Mouse (Mus musculus) ES-Bruce4 (cell line): ENCODE measurements around the gene Gm26965. TPM values are rescaled to one million over a fixed set of nuclear protein-coding genes. Genes with fewer than 3 reads are reported as not detected.
"Not testable (repeated sequence)": the region's sequence is repeated elsewhere in the genome, so short reads cannot be mapped to it uniquely, and the experiment has no call there.

Experiments used
- H3K27ac ChIP-seq: 2 replicates; pipeline ENCODE4 v1.5.1; 2012; ENCODE audit warnings: low read length, inconsistent platforms; ENCODE audit not compliant: insufficient read depth
- H3K27me3 ChIP-seq: 2 replicates; pipeline ENCODE4 v1.6.1; 2012; ENCODE audit warnings: mild to moderate bottlenecking, low read length, inconsistent platforms; ENCODE audit not compliant: control insufficient read depth, poor library complexity, insufficient read depth, severe bottlenecking
- H3K36me3 ChIP-seq: 2 replicates; pipeline ENCODE4 v1.6.1; 2012; ENCODE audit warnings: inconsistent platforms, mild to moderate bottlenecking, low read length, moderate library complexity; ENCODE audit not compliant: control insufficient read depth, poor library complexity, insufficient read depth, severe bottlenecking
- H3K4me1 ChIP-seq: one replicate; pipeline ENCODE4 v1.8.1; 2011; ENCODE audit warnings: low read length; ENCODE audit not compliant: control insufficient read depth, insufficient read depth
- H3K4me3 ChIP-seq: 2 replicates; pipeline ENCODE4 v1.5.1; 2011; ENCODE audit warnings: low read depth, mild to moderate bottlenecking, low read length
- H3K9ac ChIP-seq: 2 replicates; pipeline ENCODE4 v1.6.1; 2012; ENCODE audit warnings: low read depth, mild to moderate bottlenecking, inconsistent platforms; ENCODE audit not compliant: poor library complexity, severe bottlenecking
- H3K9me3 ChIP-seq: replicated peaks from 2 replicates; pipeline ENCODE4 v1.6.1; 2012; ENCODE audit warnings: mild to moderate bottlenecking, low read length, inconsistent platforms; ENCODE audit not compliant: control insufficient read depth, poor library complexity, insufficient read depth, severe bottlenecking
- CTCF ChIP-seq: IDR thresholded peaks from one replicate; pipeline ENCODE4 v1.8.1; 2011; ENCODE audit warnings: low read depth, low read length
- EP300 ChIP-seq: IDR thresholded peaks from 2 replicates; pipeline ENCODE4 v1.6.1; 2011; ENCODE audit warnings: low read depth, low read length; ENCODE audit not compliant: insufficient read depth
- POLR2A ChIP-seq: IDR thresholded peaks from one replicate; pipeline ENCODE4 v1.8.1; 2011; ENCODE audit warnings: low read length; ENCODE audit not compliant: insufficient read depth
- polyA plus RNA-seq: library from polyadenylated mRNA; stranded (reverse); fragments of >200 nt; gene quantifications from 2 replicates; pipeline ENCODE4 v1.2.4, GENCODE M21; 2011; ENCODE audit warnings: low read depth; ENCODE audit not compliant: missing spikeins, insufficient read depth, insufficient read length

Gm26965 gene
- polyA plus RNA-seq, 1 experiment = not detected

DNA sequence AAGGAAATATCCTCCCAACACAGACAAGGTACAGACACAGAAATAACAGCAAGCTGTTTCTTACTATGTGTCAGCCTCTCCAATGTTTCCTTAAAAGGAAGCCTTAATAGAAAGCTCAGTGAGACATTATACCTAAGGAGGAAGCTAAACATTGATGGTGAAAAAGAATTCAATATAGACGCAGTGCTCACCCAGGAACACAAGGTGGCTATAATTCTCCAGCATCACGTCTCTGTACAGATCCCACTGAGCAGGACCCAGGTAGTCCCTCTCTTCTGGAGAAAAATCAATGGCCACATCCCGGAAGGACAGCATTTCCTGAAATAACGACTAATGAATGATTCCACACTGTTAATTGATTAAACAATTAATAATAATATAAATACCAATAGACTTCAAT, 44.4 kb downstream of the Gm26965 start:
- Histone ChIP-seq H3K27ac (no peak overlapping the region), H3K4me3 (no peak overlapping the region), H3K27me3 (no peaks in the 10 kb centered on the region), H3K9ac (no peak overlapping the region), H3K36me3 (no peaks in the 10 kb centered on the region; the same call in 1 of the 2 replicates), H3K4me1 (no peaks in the 10 kb centered on the region), H3K9me3 (no peaks in the 10 kb centered on the region)
- TF ChIP-seq POLR2A (no peak), EP300 (no peak), CTCF (no peak)

GRCm38 (mm10) chr13:67469274-67469673, 56.7 kb downstream of the Gm26965 start:
- Histone ChIP-seq H3K4me1 (no peaks in the 10 kb centered on the region), H3K4me3 (no peak overlapping the region), H3K27ac (no peak overlapping the region), H3K9ac (no peak overlapping the region), H3K36me3 (peaks cover 4% of the 10 kb centered on the region; the same call in 1 of the 2 replicates), H3K9me3 (0 out of 2 replicates have a peak, but pooled peaks cover 2% of the 10 kb centered on the region), H3K27me3 (no peaks in the 10 kb centered on the region)
- TF ChIP-seq CTCF = no peak

DNA sequence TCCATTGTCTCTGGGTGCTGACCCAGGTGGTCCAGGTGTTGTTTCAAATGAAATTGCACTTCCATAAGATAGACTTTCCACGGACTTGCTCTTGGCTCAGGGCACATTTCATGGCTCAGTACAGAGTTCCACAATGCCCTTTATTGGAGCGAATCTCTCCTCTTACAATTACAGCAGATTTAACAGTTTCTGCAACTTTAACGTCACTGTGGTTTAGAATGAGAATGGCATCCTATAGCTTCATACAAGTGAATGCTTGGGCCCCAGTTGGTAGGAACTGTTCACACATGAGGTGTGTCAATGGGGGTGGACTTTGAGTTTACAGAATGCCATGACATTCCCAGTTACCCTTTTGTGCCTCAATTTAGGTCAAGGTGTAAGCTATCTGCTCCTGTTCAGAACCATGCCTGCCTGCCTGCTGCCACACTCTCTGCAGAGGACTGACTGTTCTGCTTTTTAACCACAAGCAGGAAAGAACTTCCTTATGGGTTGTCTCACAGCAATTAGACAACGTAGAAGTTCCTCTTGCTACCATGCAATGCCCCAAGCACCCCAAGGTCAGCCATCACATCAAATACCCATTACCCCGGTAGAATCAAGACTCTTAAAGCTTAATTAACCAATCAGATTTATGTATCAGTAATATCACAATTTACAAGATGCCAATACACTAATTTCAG, 62.3 kb downstream of the Gm26965 start:
- H3K36me3 ChIP-seq, H3K9ac ChIP-seq, H3K27me3 ChIP-seq, H3K4me1 ChIP-seq, H3K4me3 ChIP-seq, H3K27ac ChIP-seq, H3K9me3 ChIP-seq: not testable (repeated sequence)

GRCm38 (mm10) chr13:67452021-67452309, 74.0 kb downstream of the Gm26965 start:
- H3K4me3 ChIP-seq = no peak overlapping the region
- TF ChIP-seq CTCF (no peak), EP300 (no peak), POLR2A (no peak)
- no peaks in the 10 kb centered on the region for H3K9me3 ChIP-seq
- peak overlapping the region; percentile 9; the same call in 1 of the 2 replicates for H3K27ac ChIP-seq
- no peaks in the 10 kb centered on the region for H3K4me1 ChIP-seq
- H3K36me3 ChIP-seq = peaks cover 3% of the 10 kb centered on the region
- peak overlapping the region; percentile 78 for H3K9ac ChIP-seq
- H3K27me3 ChIP-seq = no peaks in the 10 kb centered on the region

GRCm38 (mm10) chr13:67451172-67452020, 74.6 kb downstream of the Gm26965 start, which contains the start of gene Zfp874a:
Gene Zfp874a (minus strand): TSS chr13:67451624.
- peak within 1 kb of the TSS; percentile 78 for H3K9ac ChIP-seq
- H3K27ac ChIP-seq = peak within 1 kb of the TSS; percentile 23; the same call in 1 of the 2 replicates
- no peaks in the 10 kb centered on the region for H3K27me3 ChIP-seq
- H3K9me3 ChIP-seq = no peaks in the 10 kb centered on the region
- H3K36me3 ChIP-seq = peaks cover 3% of the 10 kb centered on the region
- TF ChIP-seq POLR2A (no peak), CTCF (no peak), EP300 (no peak)
- H3K4me1 ChIP-seq = no peaks in the 10 kb centered on the region
- H3K4me3 ChIP-seq = peak within 1 kb of the TSS; percentile 97

Other genes starting within 250 kb of the Gm26965 start
- gene Zfp458, start 247.7 kb downstream of the Gm26965 start, polyA plus RNA-seq = 3.2 and 4.2 TPM in 2 replicates
- gene Zfp457, start 219.7 kb downstream of the Gm26965 start, polyA plus RNA-seq = 0.72 TPM in 1 of 2 replicates, not detected in the other
- gene Zfp595, start 193.6 kb downstream of the Gm26965 start, polyA plus RNA-seq = 6.6 and 7.5 TPM in 2 replicates
- 2.5 and 4.6 TPM in 2 replicates for gene Gm28044, start 165.6 kb downstream of the Gm26965 start, polyA plus RNA-seq
- 3.8 and 4.5 TPM in 2 replicates for gene Zfp953, start 165.5 kb downstream of the Gm26965 start, polyA plus RNA-seq
- 0.99 TPM in 1 of 2 replicates, not detected in the other for gene Gm28041, start 150.4 kb downstream of the Gm26965 start, polyA plus RNA-seq
- gene Zfp456, start 150.3 kb downstream of the Gm26965 start, polyA plus RNA-seq = 3.7 and 4.0 TPM in 2 replicates
- 10.5 and 10.9 TPM in 2 replicates for gene Zfp429, start 126.3 kb downstream of the Gm26965 start, polyA plus RNA-seq
- 24.0 and 25.7 TPM in 2 replicates for gene Zfp459, start 104.7 kb downstream of the Gm26965 start, polyA plus RNA-seq
- 26.9 and 28.9 TPM in 2 replicates for gene Zfp874a, start 74.5 kb downstream of the Gm26965 start, polyA plus RNA-seq
- gene Zfp874b, start 41.9 kb downstream of the Gm26965 start, polyA plus RNA-seq = 10.1 and 19.3 TPM in 2 replicates
- 10.3 and 10.7 TPM in 2 replicates for gene Zfp58, start 25.6 kb downstream of the Gm26965 start, polyA plus RNA-seq
- gene Zfp87, start within 50 bp of the Gm26965 start, polyA plus RNA-seq = 15.0 and 15.5 TPM in 2 replicates
- 9.3 and 9.9 TPM in 2 replicates for gene Zfp748, start 27.7 kb upstream of the Gm26965 start, polyA plus RNA-seq
- gene Zfp729b, start 83.6 kb upstream of the Gm26965 start, polyA plus RNA-seq = 10.6 and 11.9 TPM in 2 replicates
- 13.8 and 15.6 TPM in 2 replicates for gene Gm49345, start 111.6 kb upstream of the Gm26965 start, polyA plus RNA-seq
- gene Zfp729a, start 111.6 kb upstream of the Gm26965 start, polyA plus RNA-seq = 10.8 and 11.1 TPM in 2 replicates
- 19.1 and 21.6 TPM in 2 replicates for gene Zfp738, start 160.9 kb upstream of the Gm26965 start, polyA plus RNA-seq
- gene Zfp65, start 203.0 kb upstream of the Gm26965 start, polyA plus RNA-seq = 12.1 and 12.6 TPM in 2 replicates
- 4.4 and 5.5 TPM in 2 replicates for gene Zfp85, start 229.1 kb upstream of the Gm26965 start, polyA plus RNA-seq